Mouse (Mus musculus) fat pad, adult 2 months (tissue): ENCODE results near the gene Gm20388.

Source experiments
- DNase-seq: peaks from one replicate; pipeline ENCODE4 v3.0.0-alpha.2; 2011; ENCODE audit warnings: low read depth, low spot score; ENCODE audit errors: extremely low read depth

Gm20388 gene

DNA sequence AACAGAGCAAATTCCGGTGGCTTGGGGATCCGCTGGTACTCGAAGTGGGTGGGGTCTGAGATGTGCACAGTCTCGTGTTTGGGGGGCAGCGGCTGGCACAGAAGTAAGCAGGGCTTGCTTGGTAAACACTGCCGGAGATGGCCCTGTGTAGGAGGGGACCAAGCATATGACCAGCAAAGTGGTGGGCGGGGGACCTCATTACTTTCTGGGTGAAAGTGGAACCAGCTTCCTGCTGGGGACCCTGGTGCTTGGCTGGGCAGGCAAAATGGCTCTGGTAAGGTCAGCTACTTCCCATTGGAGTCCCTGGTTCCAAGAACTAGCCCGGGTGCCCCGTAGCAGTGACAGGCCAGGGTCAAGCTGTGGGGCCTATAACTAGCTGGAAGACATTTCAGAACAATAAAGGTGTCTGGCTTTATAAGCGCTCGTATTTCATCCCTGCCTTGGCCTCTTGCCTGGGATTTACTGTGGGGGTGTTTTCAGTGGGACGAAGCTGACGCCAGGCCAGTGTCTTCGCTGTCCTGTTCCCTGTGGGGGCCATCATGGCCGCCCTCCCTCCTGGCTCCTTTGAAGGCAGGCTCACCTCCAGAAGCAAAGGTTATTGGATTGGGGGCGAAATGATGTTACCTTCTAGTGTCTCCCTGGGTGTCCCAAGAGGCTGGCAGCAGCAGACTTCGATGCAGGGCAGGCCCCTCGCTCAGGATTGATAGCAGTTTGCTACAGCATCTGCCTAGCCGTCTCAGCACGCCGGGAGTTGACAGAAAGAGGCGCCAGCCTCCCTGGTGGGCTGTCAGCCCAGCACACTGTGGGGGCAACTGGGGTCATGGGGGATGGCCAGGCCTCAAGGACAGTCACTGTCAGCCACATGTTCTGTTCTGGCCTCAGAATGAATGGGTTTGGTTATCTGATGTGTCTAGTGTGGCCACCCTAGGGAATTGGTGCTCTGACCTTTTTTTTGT is 466.5 kb downstream of the Gm20388 start:
- no peak for DNase-seq

GRCm38 (mm10) chr8:120377803-120378189 is 467.2 kb downstream of the Gm20388 start:
- DNase-seq, result no peak

GRCm38 (mm10) chr8:120378306-120378705 is 467.7 kb downstream of the Gm20388 start:
- no peak for DNase-seq

GRCm38 (mm10) chr8:120379015-120379414 is 468.4 kb downstream of the Gm20388 start:
- DNase-seq, result no peak

- no peak for DNase-seq
These were observed 471.2 kb downstream of the Gm20388 start for GRCm38 (mm10) chr8:120381865-120382264.

GRCm38 (mm10) chr8:120382436-120383203 is 472.0 kb downstream of the Gm20388 start:
- DNase-seq, result no peak

DNA sequence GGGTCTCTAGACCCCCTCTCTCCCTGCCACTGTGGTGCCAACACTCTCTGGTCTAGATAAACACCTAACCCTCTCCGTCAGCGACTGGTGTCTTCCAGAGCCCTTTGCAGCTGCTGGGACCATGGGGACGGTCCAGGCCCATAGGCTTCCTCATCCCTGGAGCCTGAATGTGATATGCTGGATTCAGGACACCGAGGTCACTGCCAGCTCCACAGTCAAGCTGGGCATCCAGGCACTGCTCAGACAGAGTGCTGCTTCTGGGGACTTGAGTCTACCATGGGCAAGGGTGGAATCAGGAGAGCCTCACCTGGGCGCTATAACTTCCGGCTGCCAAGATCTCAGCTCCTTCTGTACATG is 472.5 kb downstream of the Gm20388 start:
- DNase-seq, result no peak

DNA sequence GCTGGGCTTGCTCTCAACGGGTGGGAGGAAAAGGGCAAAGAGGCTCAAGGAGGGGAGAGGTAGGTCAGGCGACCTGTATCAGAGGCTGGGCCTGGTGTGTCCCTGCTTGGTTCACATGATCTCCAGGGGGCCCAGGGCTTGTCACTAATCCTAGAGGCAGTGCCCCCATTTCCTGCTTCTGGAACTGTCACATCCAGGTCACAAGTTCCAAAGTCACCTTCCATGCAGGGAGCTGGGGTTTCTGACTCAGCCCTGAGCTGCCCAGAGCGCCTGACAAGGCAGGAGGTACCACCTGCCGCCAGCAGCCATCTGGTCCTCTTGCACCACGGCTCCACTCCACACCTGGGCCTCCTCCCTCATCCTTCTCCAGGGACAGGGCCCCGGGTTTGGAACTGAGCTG is 473.1 kb downstream of the Gm20388 start:
- no peak for DNase-seq

DNA sequence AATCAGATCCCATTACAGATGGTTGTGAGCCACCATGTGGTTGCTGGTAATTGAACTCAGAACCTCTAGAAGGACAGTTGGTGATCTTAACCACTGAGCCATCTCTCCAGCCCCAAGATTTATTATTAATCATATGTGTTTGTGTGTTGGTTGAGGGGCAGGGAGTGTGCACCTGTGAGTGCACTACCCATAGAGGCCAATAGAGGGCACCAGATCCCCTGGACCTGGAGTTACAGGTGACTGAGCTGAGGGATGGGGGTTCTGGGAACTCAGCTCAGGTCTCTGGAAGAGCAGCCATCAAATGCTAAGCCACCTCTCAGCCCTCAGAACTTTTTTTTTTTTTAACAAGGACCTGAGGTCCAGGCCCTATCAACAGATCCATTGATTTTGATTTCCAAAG is 474.1 kb downstream of the Gm20388 start:
- DNase-seq, result no peak

- no peak for DNase-seq
These were observed 477.6 kb downstream of the Gm20388 start for GRCm38 (mm10) chr8:120388246-120388645.

- DNase-seq, result no peak
These were observed 480.0 kb downstream of the Gm20388 start for GRCm38 (mm10) chr8:120390598-120390997.

DNA sequence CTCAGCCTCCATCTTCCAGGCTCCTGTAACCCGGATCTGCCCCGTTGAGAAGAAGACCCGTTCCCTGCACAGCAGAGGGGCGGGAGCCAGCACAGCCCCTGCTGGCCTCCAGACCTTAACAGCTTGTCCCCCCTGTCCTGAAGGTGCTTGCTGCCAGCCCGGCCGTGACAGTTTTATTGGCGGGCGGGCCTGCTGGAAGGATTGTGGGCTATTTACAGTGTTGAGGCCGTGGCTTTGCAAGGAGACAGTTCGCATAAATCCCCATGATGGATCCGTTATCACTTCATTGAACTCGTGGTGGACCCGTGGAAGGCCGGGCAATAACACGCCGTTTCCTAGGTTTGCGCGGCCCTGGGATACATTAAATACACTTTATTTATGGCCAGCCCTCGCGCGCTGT is 481.2 kb downstream of the Gm20388 start:
- DNase-seq, result no peak

- no peak for DNase-seq
These were observed 482.4 kb downstream of the Gm20388 start for GRCm38 (mm10) chr8:120393085-120393484.

GRCm38 (mm10) chr8:120393871-120394275 is 483.2 kb downstream of the Gm20388 start:
- no peak for DNase-seq

- DNase-seq, result no peak
These were observed 485.3 kb downstream of the Gm20388 start for GRCm38 (mm10) chr8:120395892-120396291.

DNA sequence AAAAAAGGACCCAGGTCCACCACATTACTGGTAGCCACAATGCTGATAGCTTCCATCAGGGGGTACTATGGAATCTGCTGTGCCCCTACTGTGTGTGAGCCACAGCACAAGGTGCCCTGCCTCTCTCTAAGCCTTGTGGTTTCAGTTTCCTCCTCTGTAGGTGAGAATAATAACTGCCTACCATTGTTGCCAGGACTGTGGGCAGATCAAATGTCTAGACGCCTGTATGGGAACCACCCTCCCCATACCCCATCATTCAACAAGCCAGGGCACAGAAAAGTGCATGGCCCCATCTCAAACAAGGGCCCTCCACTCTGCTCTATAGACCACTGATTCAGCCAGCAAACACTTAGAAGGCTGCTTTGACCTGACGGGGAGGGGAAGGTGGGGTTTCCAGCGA is 486.1 kb downstream of the Gm20388 start:
- no peak for DNase-seq

- no peak for DNase-seq
These were observed 487.1 kb downstream of the Gm20388 start for GRCm38 (mm10) chr8:120397444-120398411.

GRCm38 (mm10) chr8:120399212-120399934 is 488.7 kb downstream of the Gm20388 start:
- no peak for DNase-seq

DNA sequence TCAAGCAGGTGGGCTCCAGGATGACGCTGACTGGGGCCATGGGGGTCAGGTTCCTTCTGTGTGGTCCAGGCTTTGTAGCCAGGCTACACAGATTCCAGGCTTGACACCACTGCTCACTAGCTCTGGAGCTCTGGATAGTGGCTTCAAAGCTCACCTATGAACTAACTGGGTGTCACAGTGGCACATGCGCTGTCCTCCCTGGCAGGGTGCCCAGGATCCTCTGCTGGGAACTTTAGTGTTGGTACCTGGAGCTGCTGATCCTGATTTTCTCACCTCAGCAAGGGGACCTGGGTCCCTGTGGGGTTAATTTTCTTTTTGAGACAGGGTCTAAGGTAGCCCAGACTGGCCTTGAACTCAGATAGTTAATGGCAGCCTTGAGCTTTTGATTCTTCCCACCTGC is 490.6 kb downstream of the Gm20388 start:
- no peak for DNase-seq

DNA sequence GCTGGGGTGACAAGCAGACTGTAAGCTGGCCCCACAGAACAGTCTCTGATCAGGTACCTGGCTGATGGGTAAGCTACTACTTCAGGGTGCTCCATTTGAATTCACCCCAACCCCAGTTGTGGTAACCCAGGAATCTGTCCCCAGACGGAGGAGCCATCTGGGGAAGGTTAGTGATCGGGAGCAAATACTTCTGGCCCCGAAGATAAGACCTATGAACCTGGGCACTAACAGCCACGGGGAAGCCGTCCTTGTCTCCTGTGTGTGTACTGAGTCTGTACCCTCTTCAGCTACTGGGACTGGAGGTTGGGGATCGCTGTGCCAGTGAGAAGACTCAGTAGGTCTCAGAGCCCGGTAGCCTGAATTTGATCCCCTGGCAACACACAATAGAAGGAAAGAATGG is 491.1 kb downstream of the Gm20388 start:
- DNase-seq, result no peak
